Mouse (Mus musculus) brain, embryonic 14.5 days (tissue): ENCODE results near the gene Supv3l1.

Source experiments
- CTCF ChIP-seq: fragments of 200-500 bp; IDR thresholded peaks from 2 replicates; pipeline ENCODE4 v1.5.1; 2012; ENCODE audit warnings: inconsistent platforms, mild to moderate bottlenecking, moderate library complexity, borderline replicate concordance; ENCODE audit not compliant: insufficient read depth, insufficient read length; ENCODE audit errors: extremely low read depth
- POLR2A ChIP-seq: fragments of 200-500 bp; IDR thresholded peaks from 2 replicates; pipeline ENCODE4 v1.6.1; 2012; ENCODE audit warnings: mild to moderate bottlenecking, inconsistent platforms, borderline replicate concordance; ENCODE audit not compliant: poor library complexity, insufficient read depth, insufficient read length, severe bottlenecking; ENCODE audit errors: extremely low read depth

DNA sequence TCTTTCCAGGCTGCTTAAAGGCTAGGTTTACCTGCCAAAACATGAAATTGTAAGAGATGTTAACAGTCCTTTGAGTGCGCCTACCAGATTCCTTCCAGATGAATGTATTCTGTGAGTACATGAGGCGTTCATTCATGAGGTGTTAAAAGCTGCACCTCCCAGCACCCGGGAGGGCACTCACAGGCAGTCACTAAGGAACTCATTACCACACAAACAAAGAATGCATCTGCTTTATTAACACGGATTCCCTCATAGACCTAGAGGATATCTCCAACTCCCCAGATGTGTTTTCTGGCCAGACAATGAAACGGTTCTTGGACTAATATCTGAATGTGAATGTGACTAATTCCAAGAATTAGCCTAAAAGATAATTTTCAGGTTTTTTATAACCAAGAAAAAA lies 21.6 kb upstream of the Supv3l1 start:
- no peak for TF ChIP-seq POLR2A
- TF ChIP-seq CTCF: no peak
